Mouse (Mus musculus): ENCODE results near the gene Gsdmc3. TPM values are rescaled to one million over a fixed set of nuclear protein-coding genes. Genes with fewer than 3 reads are reported as not detected.
"Not testable (repeated sequence)": the region's sequence is repeated elsewhere in the genome, so short reads cannot be mapped to it uniquely, and the experiment has no call there.

Gene Gsdmc3
- polyA plus RNA-seq (2015; fragmentation: Nextera tagmentation; extraction: Ambion mirVana) = not detected in 2 replicates

- H3K36me3 ChIP-seq; H3K4me3 ChIP-seq; ATAC-seq (ENCODE audit: insufficient number of reproducible peaks, low FRiP score, low TSS enrichment, low read depth); H3K4me2 ChIP-seq; H3K27ac ChIP-seq; H3K9ac ChIP-seq; H3K27me3 ChIP-seq; H3K4me1 ChIP-seq; H3K9me3 ChIP-seq: not testable (repeated sequence)
- WGBS = 80% methylated on average over 1 of the region's 3 CpGs
These were observed at the start of gene Gsdmc3 for GRCm38 (mm10) chr15:63878458-63878857. TSS of gene Gsdmc3 (minus strand) at chr15:63878558.

- Histone ChIP-seq H3K4me3 (no peak overlapping the region), H3K9me3 (no peaks in the 10 kb centered on the region), H3K27me3 (no peaks in the 10 kb centered on the region), H3K4me1 (no peaks in the 10 kb centered on the region), H3K4me2 (no peak overlapping the region), H3K27ac (no peak overlapping the region), H3K36me3 (peaks cover 11% of the 10 kb centered on the region; the same call in 1 of the 2 replicates), H3K9ac (no peak overlapping the region)
- WGBS = 80% methylated on average over 3 of the region's 3 CpGs
- no peak for ATAC-seq (ENCODE audit: insufficient number of reproducible peaks, low FRiP score, low TSS enrichment, low read depth)
These were observed 47.8 kb upstream of the Gsdmc3 start for GRCm38 (mm10) chr15:63926201-63926600.

GRCm38 (mm10) chr15:63924484-63924883, 46.1 kb upstream of the Gsdmc3 start:
- Histone ChIP-seq H3K27ac (no peak overlapping the region), H3K4me1 (no peaks in the 10 kb centered on the region), H3K36me3 (peaks cover 4% of the 10 kb centered on the region; the same call in 1 of the 2 replicates), H3K4me3 (no peak overlapping the region), H3K27me3 (no peaks in the 10 kb centered on the region), H3K9ac (no peak overlapping the region), H3K4me2 (no peak overlapping the region), H3K9me3 (no peaks in the 10 kb centered on the region)
- no peak for ATAC-seq (ENCODE audit: insufficient number of reproducible peaks, low FRiP score, low TSS enrichment, low read depth)
- 73% methylated on average over 1 of the region's 1 CpGs for WGBS

GRCm38 (mm10) chr15:63921618-63922017, 43.3 kb upstream of the Gsdmc3 start:
- WGBS = 29% methylated on average over 2 of the region's 5 CpGs
- not testable (repeated sequence) for ATAC-seq (ENCODE audit: insufficient number of reproducible peaks, low FRiP score, low TSS enrichment, low read depth)

GRCm38 (mm10) chr15:63919728-63920127, 41.4 kb upstream of the Gsdmc3 start:
- H3K9me3 ChIP-seq; H3K36me3 ChIP-seq; H3K27ac ChIP-seq; H3K9ac ChIP-seq; ATAC-seq (ENCODE audit: insufficient number of reproducible peaks, low FRiP score, low TSS enrichment, low read depth); H3K4me1 ChIP-seq; H3K4me3 ChIP-seq; H3K4me2 ChIP-seq; H3K27me3 ChIP-seq: not testable (repeated sequence)
- 82% methylated on average over 2 of the region's 2 CpGs for WGBS

More at GRCm38 (mm10) chr15:63921618-63922017, 43.3 kb upstream of the Gsdmc3 start:
- H3K27me3 ChIP-seq, H3K9me3 ChIP-seq, H3K9ac ChIP-seq, H3K27ac ChIP-seq, H3K4me1 ChIP-seq, H3K36me3 ChIP-seq, H3K4me2 ChIP-seq, H3K4me3 ChIP-seq: not testable (repeated sequence)

GRCm38 (mm10) chr15:63916584-63916983, 38.2 kb upstream of the Gsdmc3 start:
- H3K27me3 ChIP-seq; H3K4me1 ChIP-seq; H3K36me3 ChIP-seq; H3K9ac ChIP-seq; H3K9me3 ChIP-seq; H3K4me2 ChIP-seq; ATAC-seq (ENCODE audit: insufficient number of reproducible peaks, low FRiP score, low TSS enrichment, low read depth); H3K4me3 ChIP-seq; H3K27ac ChIP-seq: not testable (repeated sequence)
- WGBS = 89% methylated on average over 4 of the region's 4 CpGs

GRCm38 (mm10) chr15:63912197-63912596, 33.8 kb upstream of the Gsdmc3 start, which contains the start of gene Gsdmc4:
TSS of gene Gsdmc4 (minus strand) at chr15:63912297.
- not testable (repeated sequence) for ATAC-seq (ENCODE audit: insufficient number of reproducible peaks, low FRiP score, low TSS enrichment, low read depth); H3K27ac ChIP-seq; H3K9ac ChIP-seq; H3K4me2 ChIP-seq; H3K36me3 ChIP-seq; H3K9me3 ChIP-seq; H3K4me3 ChIP-seq; H3K4me1 ChIP-seq; H3K27me3 ChIP-seq
- WGBS = 82% methylated on average over 2 of the region's 2 CpGs

GRCm38 (mm10) chr15:63909896-63910295, 31.5 kb upstream of the Gsdmc3 start:
- not testable (repeated sequence) for H3K4me2 ChIP-seq; H3K9ac ChIP-seq; H3K9me3 ChIP-seq; H3K4me1 ChIP-seq; H3K4me3 ChIP-seq; H3K36me3 ChIP-seq; H3K27me3 ChIP-seq; ATAC-seq (ENCODE audit: insufficient number of reproducible peaks, low FRiP score, low TSS enrichment, low read depth); H3K27ac ChIP-seq

GRCm38 (mm10) chr15:63895560-63896353, 17.4 kb upstream of the Gsdmc3 start:
- H3K27me3 ChIP-seq; ATAC-seq (ENCODE audit: insufficient number of reproducible peaks, low FRiP score, low TSS enrichment, low read depth); H3K9me3 ChIP-seq; H3K4me1 ChIP-seq; H3K4me3 ChIP-seq; H3K36me3 ChIP-seq; H3K27ac ChIP-seq; H3K9ac ChIP-seq; H3K4me2 ChIP-seq: not testable (repeated sequence)
- WGBS = 36% methylated on average over 9 of the region's 9 CpGs

GRCm38 (mm10) chr15:63888440-63888839, 10.1 kb upstream of the Gsdmc3 start:
- WGBS = 82% methylated on average over 5 of the region's 5 CpGs
- H3K4me2 ChIP-seq; H3K4me1 ChIP-seq; H3K4me3 ChIP-seq; H3K9me3 ChIP-seq; H3K36me3 ChIP-seq; H3K27me3 ChIP-seq; H3K27ac ChIP-seq; H3K9ac ChIP-seq; ATAC-seq (ENCODE audit: insufficient number of reproducible peaks, low FRiP score, low TSS enrichment, low read depth): not testable (repeated sequence)

- H3K9me3 ChIP-seq; H3K27ac ChIP-seq; H3K4me3 ChIP-seq; H3K36me3 ChIP-seq; H3K27me3 ChIP-seq; ATAC-seq (ENCODE audit: insufficient number of reproducible peaks, low FRiP score, low TSS enrichment, low read depth); H3K4me1 ChIP-seq; H3K9ac ChIP-seq; H3K4me2 ChIP-seq: not testable (repeated sequence)
- WGBS = no CpG with 5 or more reads among the region's 5 CpGs
These were observed 9.6 kb upstream of the Gsdmc3 start for GRCm38 (mm10) chr15:63887949-63888348.

GRCm38 (mm10) chr15:63876160-63876559, 2.2 kb downstream of the Gsdmc3 start:
- not testable (repeated sequence) for ATAC-seq (ENCODE audit: insufficient number of reproducible peaks, low FRiP score, low TSS enrichment, low read depth); H3K27ac ChIP-seq; H3K4me2 ChIP-seq; H3K9ac ChIP-seq; H3K4me3 ChIP-seq; H3K4me1 ChIP-seq; H3K9me3 ChIP-seq; H3K36me3 ChIP-seq; H3K27me3 ChIP-seq

- H3K4me3 ChIP-seq; H3K9ac ChIP-seq; H3K4me1 ChIP-seq; H3K27me3 ChIP-seq; ATAC-seq (ENCODE audit: insufficient number of reproducible peaks, low FRiP score, low TSS enrichment, low read depth); H3K9me3 ChIP-seq; H3K36me3 ChIP-seq; H3K4me2 ChIP-seq; H3K27ac ChIP-seq: not testable (repeated sequence)
- 47% methylated on average over 5 of the region's 5 CpGs for WGBS
These were observed 16.4 kb downstream of the Gsdmc3 start for GRCm38 (mm10) chr15:63861965-63862364.

Data from limb, embryonic 15.5 days (tissue).